9 mouse cellular contexts compared by ENCODE assay signal in the genomic region with DNA sequence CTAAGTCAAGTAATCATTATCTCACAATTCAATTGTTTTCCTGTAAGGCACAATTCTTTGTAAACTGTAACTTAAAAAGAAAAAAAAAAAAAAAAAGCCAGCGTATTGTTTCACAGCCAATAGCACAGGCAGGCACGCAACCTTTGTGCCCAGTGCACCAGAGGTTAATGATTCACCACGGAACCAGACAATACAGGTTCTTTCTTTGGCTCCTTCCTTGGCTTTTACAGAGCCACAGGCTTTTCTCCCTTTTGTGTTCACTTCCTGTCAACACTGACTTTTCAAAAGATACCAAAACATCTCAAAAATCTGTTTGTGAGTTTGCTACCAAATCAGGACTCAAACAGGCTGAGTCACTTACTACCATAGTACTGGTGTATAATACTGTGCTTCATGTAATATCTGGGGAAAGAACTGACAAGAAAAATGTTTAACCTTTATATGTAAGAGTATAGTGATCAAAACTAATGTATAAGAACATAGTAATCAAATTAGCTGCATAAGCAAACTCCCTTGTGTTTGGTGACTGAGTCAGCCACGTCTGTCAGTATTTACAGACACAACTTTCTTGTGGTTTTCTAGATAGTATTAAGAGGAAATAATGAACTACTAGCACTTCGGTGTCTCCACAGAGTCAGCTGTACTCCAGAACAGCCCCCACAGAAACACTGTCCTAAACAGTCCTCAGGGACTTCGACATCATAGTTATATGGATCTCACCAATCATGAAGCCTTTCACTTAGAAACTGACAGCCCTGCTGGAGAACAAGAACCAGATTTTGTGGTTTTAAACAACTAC. TPM values are rescaled to one million over a fixed set of nuclear protein-coding genes. Genes with fewer than 3 reads are reported as not detected.
DNase-seq lines count a peak whose midpoint lies in the region; ATAC-seq and TF ChIP-seq lines count a peak whose summit lies in the region.
"Had no signal": no experiment of that assay in that cellular context is flagged by ENCODE, and none has a peak within 500 bp of the region (broad histone marks: within the 10 kb centered on the region; RNA-seq: fewer than 3 reads in every experiment).

No protein-coding gene starts in this region.

- DNase-seq in heart, postnatal 14 days: no peak
- DNase-seq in ES-CJ7 (ENCODE audit: low read depth, low spot score): peak; percentile 12
- DNase-seq in cerebellum, adult 9-11 months: no peak
- DNase-seq in heart, postnatal 25 days (ENCODE audit: low spot score): no peak
- DNase-seq in forebrain, embryonic 14.5 days (ENCODE audit: low spot score): no peak
- DNase-seq: heart, postnatal 36 days had no signal

- intact Hi-C loops in heart, postnatal 14 days (cut with DNase I): no loop called here
- intact Hi-C loops in heart, postnatal 25 days (cut with DNase I): loop anchor here (2.0 kb wide), 1 partner anchor 77 kb away; no protein-coding TSS in a partner anchor

- H3K4me3 ChIP-seq in heart, embryonic 15.5 days: no peak overlapping the region
- H3K4me3 ChIP-seq in intestine, postnatal 0 days (ENCODE audit: low read depth, low read length): no peak overlapping the region
- H3K4me3 ChIP-seq in liver, embryonic 15.5 days (replicated peaks): no peak overlapping the region
- H3K4me3 ChIP-seq in forebrain, embryonic 14.5 days (ENCODE audit: low read depth, low read length): no peak overlapping the region

- peak overlapping the region; percentile 31; the same call in 1 of the 2 replicates for H3K27ac ChIP-seq in heart, embryonic 15.5 days
- H3K27ac ChIP-seq in intestine, postnatal 0 days (ENCODE audit: low read depth, low read length): peak overlapping the region; percentile 70
- H3K27ac ChIP-seq in liver, embryonic 15.5 days (replicated peaks): peak overlapping the region; percentile 51; the same call in 1 of the 2 replicates
- no peak overlapping the region for H3K27ac ChIP-seq in forebrain, embryonic 14.5 days (ENCODE audit: low read depth, low read length)

- H3K4me1 ChIP-seq in heart, embryonic 15.5 days (replicated peaks): no peaks in the 10 kb centered on the region
- peaks cover 3% of the 10 kb centered on the region; the same call in 1 of the 2 replicates for H3K4me1 ChIP-seq in intestine, postnatal 0 days (replicated peaks; ENCODE audit: control insufficient read depth, insufficient read depth, low read length)
- peaks cover 23% of the 10 kb centered on the region for H3K4me1 ChIP-seq in liver, embryonic 15.5 days (replicated peaks)
- no peaks in the 10 kb centered on the region for H3K4me1 ChIP-seq in forebrain, embryonic 14.5 days (ENCODE audit: control insufficient read depth, insufficient read depth, low read length)

- H3K9ac ChIP-seq in heart, embryonic 15.5 days: no peak overlapping the region
- H3K9ac ChIP-seq in intestine, postnatal 0 days (ENCODE audit: low read depth, low read length): peak overlapping the region; percentile 23
- H3K9ac ChIP-seq in liver, embryonic 15.5 days: no peak overlapping the region
- no peak overlapping the region for H3K9ac ChIP-seq in forebrain, embryonic 14.5 days (ENCODE audit: low read length)

- H3K36me3 ChIP-seq in heart, embryonic 15.5 days: no peaks in the 10 kb centered on the region
- H3K36me3 ChIP-seq in intestine, postnatal 0 days (ENCODE audit: control insufficient read depth, insufficient read depth): 0 out of 2 replicates have a peak, but pooled peaks cover 3% of the 10 kb centered on the region
- peaks cover 30% of the 10 kb centered on the region for H3K36me3 ChIP-seq in liver, embryonic 15.5 days (replicated peaks)
- 0 out of 2 replicates have a peak, but pooled peaks cover 4% of the 10 kb centered on the region for H3K36me3 ChIP-seq in forebrain, embryonic 14.5 days (ENCODE audit: control insufficient read depth, insufficient read depth, low read length)

- TF ChIP-seq CTCF in intestine, postnatal 0 days (IDR thresholded peaks at IDR 0.05; ENCODE audit: low read depth): no peak

- no peaks in the 10 kb centered on the region for H3K9me3 ChIP-seq in heart, embryonic 15.5 days (replicated peaks)
- no peaks in the 10 kb centered on the region for H3K9me3 ChIP-seq in intestine, postnatal 0 days (ENCODE audit: control insufficient read depth)
- no peaks in the 10 kb centered on the region for H3K9me3 ChIP-seq in liver, embryonic 15.5 days (replicated peaks)
- no peaks in the 10 kb centered on the region for H3K9me3 ChIP-seq in forebrain, embryonic 14.5 days (replicated peaks; ENCODE audit: control insufficient read depth, low read length)

- no peak overlapping the region for H3K4me2 ChIP-seq in heart, embryonic 15.5 days
- peak overlapping the region; percentile 37 for H3K4me2 ChIP-seq in intestine, postnatal 0 days (replicated peaks; ENCODE audit: low read depth)
- H3K4me2 ChIP-seq in liver, embryonic 15.5 days: no peak overlapping the region
- H3K4me2 ChIP-seq in forebrain, embryonic 14.5 days (ENCODE audit: low read length): no peak overlapping the region

- 62% methylated on average over 6 of the region's 6 CpGs for WGBS in heart, embryonic 15.5 days
- 26% methylated on average over 6 of the region's 6 CpGs for WGBS in intestine, postnatal 0 days
- WGBS in liver, embryonic 15.5 days (ENCODE audit: insufficient replicate concordance): 35% methylated on average over 6 of the region's 6 CpGs
- 54% methylated on average over 6 of the region's 6 CpGs for WGBS in forebrain, embryonic 14.5 days

- H3K27me3 ChIP-seq in heart, embryonic 15.5 days: no peaks in the 10 kb centered on the region
- H3K27me3 ChIP-seq in intestine, postnatal 0 days (replicated peaks; ENCODE audit: control insufficient read depth, insufficient read depth, low read length): no peaks in the 10 kb centered on the region
- H3K27me3 ChIP-seq in liver, embryonic 15.5 days: no peaks in the 10 kb centered on the region
- H3K27me3 ChIP-seq in forebrain, embryonic 14.5 days (replicated peaks; ENCODE audit: control insufficient read depth, insufficient read depth, low read length): no peaks in the 10 kb centered on the region

- ATAC-seq in heart, embryonic 15.5 days (replicated peaks; ENCODE audit: insufficient number of reproducible peaks, insufficient read depth, low FRiP score, low read depth): no peak
- ATAC-seq in intestine, postnatal 0 days: peak; percentile 96
- peak; percentile 60; the same call in 1 of the 2 replicates for ATAC-seq in liver, embryonic 15.5 days (ENCODE audit: insufficient read depth)
- no peak for ATAC-seq in forebrain, embryonic 14.5 days

RNA-seq across cellular contexts. Expression of gene Lpar6, which starts 16.0 kb away (rescaled TPM):
- polyA plus RNA-seq in heart, embryonic 15.5 days (2015; fragmentation: Nextera tagmentation; extraction: Ambion mirVana): 8.7 and 8.8 TPM in 2 replicates
- 1 to 10 TPM; 4.0 TPM for total RNA-seq in heart, postnatal 14 days (2021)
- polyA plus RNA-seq in intestine, postnatal 0 days (2015; fragmentation: Nextera tagmentation; extraction: Ambion mirVana): 7.8 and 8.1 TPM in 2 replicates
- polyA plus RNA-seq in liver, embryonic 15.5 days (2015; fragmentation: Nextera tagmentation; extraction: Ambion mirVana): 4.8 and 4.9 TPM in 2 replicates
- 1 to 10 TPM; 3.3 to 3.8 TPM for total RNA-seq in heart, postnatal 25 days (2021)
- polyA plus RNA-seq in forebrain, embryonic 14.5 days (2014; fragmentation: Nextera tagmentation; extraction: Ambion mirVana): 5.8 and 6.1 TPM in 2 replicates

Comparison
In these comparisons a context has a peak if more than half of its experiments do, and no peak if none do; other contexts are left out.
1. ATAC-seq: peak in intestine, postnatal 0 days (single experiment) and liver, embryonic 15.5 days (single experiment); none in heart, embryonic 15.5 days (single experiment) and forebrain, embryonic 14.5 days (single experiment).